Mouse (Mus musculus) brain, embryonic 18.5 days (tissue): ENCODE results near the gene Orc3.
A peak's percentile ranks its signal among the peaks of the same experiment; 100 is the strongest.

Experiments used
- DNase-seq: peaks from one replicate; pipeline ENCODE4 v3.0.0-alpha.2; 2012; ENCODE audit warnings: low read depth, low spot score

The Orc3 gene

DNA sequence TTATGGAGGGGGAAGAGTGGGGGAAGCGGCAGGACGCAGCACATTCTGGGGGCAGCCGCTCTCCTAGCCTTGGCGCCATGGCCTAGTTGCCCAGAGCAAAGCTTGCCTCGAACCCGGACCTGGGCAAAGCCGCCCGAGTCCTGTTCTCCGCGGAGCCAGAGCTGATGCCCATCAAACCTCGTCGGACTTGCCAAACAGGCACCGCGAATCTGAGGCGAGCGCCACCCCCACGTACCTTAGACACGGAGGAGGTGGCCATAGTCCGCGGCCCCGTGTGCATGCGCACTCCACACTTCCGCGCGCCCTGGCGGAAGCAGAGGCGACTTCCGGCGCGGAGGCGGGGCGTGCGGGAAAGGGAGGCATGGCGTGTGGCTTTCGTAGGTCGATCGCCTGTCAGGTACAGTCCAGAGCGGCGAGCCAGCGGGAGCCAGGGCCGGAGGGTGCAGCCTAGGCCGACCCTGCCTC is at the start of gene Orc3, which contains the start of gene Rars2:
Orc3 (minus strand) TSS at position 315 of the 465 bp plus-strand sequence.
Rars2 (plus strand) TSS at position 328 of the 465 bp plus-strand sequence.
- peak; percentile 84 for DNase-seq

DNA sequence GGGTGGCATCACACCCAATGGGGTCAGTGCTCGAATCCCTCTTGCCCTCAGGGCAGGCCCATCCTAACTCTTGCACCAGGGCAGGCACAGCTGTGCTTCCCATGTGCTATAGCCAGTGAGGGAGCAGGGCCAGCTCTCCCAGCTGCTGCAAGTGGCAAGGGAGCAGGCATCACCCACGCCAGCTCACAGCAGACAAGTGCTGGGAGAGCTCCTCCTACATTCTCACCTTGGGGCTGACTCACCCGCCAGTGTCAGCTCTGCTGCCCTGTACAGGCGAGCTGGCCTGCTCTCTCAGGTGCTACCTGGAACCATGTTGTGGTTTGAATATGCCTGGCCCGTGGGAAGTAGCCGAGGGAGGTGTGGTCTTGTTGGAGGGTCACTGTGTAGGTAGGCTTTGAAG is 47.2 kb upstream of the Orc3 start:
- no peak for DNase-seq

DNA sequence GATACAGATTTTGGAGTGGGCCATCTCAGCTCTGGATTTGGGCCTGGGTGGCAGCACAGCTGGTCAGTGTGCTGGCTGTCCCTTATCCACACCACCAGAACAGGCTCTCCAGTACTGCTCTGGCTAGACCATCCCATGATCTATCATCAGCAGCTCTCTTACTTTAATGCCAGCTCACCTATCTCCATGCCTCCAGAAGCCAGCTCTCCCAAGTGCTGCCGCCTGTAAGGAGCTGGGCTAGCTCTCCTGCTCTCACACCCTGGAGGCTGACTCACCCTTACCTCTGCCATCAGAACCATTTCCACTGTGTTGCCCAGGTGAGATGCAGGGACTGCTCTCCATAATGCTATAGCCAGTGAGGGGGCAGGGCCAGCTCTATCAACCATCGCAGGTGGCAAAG is 46.8 kb upstream of the Orc3 start:
- DNase-seq: no peak

DNA sequence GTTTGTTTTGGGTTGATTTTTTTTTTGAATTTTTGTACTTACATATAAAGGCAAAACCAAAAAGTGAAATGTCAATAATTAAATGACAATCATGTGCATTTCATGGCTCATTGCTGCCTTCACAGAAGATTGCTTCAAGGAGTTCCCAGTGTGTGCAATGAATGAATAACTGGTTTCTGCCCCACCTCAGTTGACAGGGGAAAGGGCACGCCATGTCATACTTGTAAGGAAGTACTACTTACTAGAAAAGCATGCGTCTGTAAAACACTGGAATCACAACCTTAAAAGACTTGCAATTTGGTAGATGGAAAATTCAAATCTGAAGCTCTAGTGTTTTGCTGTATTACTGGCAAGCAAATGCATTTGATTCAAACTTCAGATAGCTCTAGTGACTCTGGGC is 44.3 kb upstream of the Orc3 start:
- no peak for DNase-seq

DNA sequence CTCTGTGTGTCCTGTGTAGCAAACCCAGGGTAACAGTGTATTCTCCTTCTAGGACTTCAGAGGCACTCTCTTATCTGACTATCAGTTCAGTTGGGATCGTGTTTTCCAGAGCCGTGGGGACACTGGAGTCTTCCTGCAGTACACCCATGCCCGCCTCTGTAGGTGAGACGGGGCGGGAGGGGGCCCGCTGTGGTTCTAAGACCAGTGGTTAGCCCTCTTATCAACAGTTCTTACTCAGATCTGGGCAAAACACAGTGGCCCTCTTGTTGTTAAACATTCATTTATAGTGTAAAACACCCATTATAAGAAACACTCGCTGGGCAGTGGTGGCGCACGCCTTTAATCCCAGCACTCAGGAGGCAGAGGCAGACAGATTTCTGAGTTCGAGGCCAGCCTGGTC is 41.4 kb upstream of the Orc3 start:
- no peak for DNase-seq

DNA sequence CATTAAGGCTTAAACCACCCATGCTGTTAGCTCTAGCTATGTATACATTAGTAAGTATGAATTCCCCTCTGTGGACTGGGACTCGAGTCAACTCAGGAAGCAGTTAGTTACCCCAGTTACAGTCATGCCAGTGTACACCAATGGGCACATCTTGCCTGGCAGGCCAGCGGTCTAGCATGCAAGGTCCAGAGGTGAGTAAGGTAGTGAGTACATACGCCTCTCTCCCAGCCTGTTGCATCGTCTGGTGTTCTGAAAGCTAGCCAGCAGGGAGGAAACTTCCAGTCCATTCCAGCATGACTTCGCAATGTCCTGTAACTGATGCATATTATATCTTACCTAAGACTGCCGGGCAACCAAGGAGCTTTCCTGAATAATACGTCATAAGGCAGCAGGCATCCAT is 38.4 kb upstream of the Orc3 start:
- no peak for DNase-seq

DNA sequence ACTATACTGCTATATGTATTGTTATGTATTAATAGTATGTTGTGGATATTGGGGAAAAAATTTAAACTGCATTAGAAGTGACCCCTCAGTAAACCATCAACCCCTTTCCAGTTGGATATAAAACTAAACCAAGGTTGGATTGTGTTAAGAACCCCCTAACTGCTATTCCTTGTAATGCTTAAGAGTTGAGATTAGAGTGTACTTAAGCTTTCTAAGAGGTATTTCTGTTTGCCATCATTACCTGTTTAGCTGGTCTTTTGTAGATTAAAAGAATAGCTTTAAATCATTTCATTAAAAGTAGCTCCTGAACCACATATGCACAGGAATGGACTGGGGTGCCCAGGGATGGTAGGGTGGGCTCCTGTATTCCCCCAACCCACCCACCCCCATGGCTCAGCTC is 30.0 kb upstream of the Orc3 start:
- DNase-seq: no peak

DNA sequence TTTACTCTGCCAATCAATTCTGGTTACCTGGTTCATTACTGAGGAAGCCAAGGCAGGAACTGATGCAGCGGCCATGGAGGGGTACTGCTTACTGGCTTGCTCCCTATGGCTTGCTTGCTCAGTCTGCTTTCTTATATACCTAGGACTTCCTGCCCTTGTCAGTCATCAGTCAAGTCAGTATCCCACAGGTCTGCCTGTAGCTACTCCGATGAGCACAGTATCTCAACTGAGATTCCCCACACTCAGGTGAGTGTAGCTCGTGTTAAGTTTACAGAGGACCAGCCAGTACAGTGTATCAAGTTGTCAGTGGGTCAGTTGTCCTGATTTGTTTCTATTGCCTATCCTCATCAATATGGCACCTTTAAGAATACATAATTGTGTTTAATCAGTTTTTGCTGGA is 26.0 kb upstream of the Orc3 start:
- no peak for DNase-seq

DNA sequence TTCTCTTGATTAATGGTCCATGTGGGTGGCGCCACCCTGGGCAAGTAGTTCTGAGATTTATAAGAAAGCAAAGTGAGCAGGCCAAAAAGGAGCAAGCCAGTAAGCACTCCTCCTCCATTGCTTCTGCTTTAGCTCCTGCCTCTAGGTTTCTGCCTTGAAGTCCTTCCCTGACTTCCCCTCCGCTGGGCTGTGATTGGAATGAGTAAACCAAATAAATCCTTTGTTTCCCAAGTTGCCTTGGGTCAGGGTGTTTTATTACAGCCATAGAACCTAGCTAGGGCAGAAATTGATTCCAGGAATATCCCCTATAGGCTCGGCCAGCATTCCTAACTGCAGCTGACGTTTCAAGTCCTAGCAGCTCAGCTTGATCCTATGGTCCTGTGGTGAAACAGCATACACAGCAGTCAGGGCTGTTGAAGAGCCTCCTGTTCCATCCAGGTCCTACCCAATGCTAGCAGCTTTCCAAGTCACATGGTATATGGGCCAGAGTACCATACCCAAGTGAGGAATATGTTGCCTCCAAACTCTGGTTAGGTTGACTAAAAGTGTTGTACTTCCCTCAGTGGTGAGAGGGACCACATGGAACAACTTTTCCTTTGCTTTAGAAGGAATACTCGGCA is 25.1 kb upstream of the Orc3 start:
- DNase-seq: no peak

DNA sequence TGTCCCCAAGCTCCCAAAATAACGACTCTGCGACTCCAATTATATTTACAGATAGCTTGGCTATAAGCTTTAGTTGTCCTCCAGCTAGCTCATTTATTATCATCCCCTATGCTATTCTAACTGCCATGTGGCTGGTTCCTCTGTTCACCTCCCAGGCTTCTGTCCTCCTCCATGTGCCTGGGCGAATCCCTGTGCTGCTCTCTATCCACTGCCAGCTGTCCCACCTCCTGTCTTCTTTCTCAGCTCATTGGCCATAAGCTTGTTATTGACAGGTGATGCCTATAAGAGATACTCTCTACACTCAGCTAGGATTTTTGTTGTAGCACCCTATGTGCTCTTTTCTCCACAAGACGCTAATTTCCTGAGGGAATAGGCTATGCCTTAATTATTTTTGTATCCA is 23.1 kb upstream of the Orc3 start:
- DNase-seq: no peak

DNA sequence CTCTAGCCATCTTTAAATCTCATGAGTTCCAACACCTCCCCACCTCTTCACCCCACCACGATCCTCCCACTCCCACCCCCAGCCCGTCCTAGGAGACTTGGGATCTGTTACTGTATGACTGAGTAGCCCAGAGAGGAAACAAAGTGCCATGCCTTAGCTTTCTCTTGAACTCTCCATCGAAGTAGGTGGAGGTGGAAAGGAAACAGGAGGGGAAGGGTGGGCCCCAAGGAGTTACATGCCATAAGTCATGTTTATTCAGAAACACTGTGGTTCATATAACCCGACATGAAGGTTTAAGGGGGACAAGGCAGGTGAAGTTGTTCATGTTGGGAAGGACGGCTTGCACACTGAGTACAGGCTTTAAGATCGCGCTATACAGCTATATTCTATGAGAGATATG is 22.6 kb upstream of the Orc3 start:
- DNase-seq: no peak

DNA sequence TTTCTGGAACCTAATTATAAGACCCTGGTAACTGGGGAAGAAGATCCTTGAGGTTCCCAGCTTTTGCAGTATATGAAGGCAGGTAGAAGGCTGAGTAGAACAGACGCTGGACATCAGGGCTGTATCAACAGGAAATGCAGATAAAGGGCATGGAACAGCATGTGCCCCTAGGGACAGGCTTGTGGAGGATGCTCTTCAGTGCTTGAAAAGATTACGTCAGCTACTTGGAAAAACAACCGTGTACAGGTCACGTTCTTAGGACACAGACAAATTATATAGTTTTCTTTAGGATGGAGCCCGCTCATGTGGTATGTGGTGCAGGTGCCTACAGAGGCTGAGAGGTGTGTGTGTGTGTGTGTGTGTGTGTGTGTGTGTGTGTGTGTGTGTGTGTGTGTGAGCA is 21.3 kb upstream of the Orc3 start:
- no peak for DNase-seq

DNA sequence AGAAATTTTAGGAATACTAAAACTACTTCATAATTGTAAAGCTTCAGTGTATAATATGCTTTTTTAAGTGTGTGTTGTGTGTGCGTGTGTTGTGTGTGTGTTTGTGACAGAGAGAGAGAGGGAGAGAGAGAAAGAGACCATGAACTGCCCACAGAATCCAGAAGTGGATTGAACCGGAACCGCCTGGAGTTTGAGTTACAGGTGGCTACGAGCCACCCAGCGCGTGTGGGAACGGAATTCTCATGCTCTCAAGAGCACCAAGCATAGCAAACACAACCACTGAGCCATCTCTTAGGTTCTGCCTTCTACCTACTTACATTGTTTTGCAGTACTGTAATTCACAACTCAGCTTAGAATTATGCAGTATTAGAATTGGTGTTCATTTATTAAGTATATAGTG is 19.4 kb upstream of the Orc3 start:
- no peak for DNase-seq

DNA sequence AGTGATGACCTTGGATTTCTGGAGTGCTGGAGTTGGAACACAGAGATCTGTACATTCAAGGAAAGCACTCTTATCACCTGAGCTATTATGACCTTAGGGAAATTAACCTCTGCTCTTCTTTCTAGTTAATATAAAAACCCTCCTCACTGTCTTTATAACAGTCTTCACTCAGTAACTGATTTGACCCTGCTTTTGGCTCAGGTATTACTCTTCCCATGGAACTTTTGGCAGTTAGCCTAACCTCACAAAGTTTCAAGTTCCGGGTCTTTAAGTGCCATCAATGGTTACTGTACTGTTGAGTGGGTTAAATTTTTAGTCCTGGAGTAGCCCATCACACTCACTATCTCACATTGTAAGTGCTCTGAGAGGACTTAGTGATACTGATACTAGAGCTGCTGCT is 15.2 kb upstream of the Orc3 start:
- DNase-seq: no peak

DNA sequence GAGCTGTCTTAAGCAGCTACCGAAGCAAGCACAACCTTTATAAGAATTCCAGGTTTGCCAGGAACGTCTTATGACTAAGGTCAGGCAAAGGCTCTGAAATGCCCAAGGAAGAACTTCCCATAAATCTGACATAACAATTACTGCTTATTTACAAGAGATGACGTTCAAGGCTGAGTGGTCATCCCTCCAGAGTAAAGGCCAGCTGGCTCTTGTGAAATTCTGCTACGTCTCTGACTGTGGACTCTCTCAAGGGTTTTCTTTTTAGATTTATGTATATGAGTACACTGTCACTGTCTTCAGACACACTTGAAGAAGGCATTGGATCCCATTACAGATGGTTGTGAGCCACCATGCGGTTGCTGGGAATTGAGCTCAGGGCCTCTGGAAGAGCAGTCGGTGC is 11.7 kb upstream of the Orc3 start:
- no peak for DNase-seq

DNA sequence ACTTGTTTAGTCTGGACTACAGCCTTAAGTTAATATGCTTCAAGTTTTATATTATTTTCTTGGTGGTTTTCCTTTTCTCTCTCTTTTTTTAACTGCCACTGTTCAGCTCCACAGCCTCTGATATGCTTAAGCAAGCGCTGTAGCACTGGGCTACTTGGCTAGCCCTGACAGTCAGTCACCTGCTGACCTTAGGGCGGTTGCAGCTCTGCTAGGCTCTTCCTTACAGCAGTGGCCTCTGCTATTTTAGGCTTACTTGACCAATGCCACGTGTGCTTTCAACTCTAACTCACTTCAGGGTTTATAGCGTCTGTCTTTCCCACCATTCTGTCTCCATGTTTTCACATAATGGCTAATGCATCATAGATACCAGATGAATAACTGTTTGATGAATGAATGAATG is 10.8 kb upstream of the Orc3 start:
- DNase-seq: no peak

DNA sequence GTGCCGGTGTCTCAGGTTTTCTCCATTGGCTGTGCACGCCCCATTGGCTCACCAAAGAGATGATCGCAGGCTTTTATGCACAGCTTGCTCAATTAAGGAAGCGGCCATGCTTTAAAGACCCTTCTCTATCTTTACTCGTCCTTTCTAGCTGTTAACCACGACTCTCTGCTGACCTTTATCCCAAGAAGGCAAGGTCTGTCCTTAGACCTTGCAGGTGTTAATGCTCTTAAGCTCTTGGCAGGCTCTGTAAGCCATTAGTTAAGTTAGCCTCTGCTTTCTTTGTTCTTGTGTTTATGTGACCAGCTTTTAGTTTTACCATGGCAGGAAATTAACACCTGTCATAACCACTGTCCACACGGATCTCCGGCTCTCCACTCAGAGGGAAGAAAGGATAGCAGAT is 1.4 kb upstream of the Orc3 start:
- DNase-seq: no peak

DNA sequence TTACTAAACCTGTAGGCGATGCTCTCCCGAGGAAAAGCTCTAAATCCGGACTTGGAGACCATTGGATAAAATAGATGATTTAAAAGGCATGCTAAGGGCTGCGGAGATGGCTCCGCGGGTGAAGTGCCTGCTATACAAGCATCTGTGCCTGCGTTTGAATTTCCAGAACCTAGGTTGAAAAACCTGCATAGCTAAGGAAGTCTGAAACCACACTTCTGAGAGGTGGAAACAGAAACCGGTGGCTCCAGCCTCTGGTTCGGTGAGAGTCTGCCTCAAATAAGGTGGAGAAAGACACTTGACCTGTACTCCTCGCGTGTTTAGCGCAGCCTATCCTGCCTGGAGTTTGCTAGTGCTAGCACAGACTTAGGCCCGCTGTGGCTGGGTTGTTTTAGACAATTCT is 559 bp upstream of the Orc3 start:
- DNase-seq: no peak

DNA sequence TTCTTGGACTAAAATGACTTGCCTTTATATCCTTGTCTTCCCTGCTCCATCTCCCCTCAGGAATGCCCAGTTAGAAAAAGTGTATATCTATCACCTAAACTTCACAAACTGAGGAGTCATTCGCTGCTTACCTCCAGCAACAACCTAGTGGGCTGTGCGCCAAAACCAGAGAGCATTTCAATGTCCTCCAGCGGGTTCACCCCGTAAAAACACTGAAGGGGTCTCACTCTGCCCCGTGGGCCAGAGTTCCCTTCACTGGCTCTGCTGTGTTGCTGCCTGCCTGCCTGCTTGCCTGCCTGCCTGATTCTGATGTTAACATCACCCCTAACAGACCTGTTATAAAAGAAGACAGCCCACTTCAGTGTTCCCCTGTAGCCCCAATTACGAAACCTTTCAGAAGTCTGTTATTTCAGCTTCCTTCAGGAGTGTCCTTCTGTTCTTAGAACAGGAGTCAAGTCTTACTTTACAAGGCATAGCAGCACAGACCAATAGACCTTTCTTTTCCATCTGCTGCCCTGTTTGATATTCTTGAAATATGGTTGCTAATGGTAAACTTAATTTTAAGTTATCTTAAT is 1.1 kb downstream of the Orc3 start:
- no peak for DNase-seq

DNA sequence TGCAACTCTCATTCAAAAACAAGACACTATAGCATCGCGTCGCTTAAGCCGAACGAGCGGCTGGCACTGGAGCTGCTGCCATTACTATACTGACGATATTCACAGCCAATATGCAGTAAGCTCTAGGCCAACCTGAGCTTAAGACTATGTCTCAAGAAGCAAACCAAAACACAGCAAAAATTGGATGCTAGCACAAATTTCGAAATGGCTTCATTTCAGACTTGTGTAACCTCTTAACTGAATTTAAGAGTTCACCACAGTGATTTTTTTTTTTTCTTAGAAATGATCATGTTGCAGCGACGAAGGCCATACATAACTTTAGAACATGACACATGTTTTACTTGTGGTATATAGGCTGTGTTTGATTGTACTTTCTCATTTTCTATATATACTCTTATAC is 8.1 kb downstream of the Orc3 start:
- DNase-seq: no peak

DNA sequence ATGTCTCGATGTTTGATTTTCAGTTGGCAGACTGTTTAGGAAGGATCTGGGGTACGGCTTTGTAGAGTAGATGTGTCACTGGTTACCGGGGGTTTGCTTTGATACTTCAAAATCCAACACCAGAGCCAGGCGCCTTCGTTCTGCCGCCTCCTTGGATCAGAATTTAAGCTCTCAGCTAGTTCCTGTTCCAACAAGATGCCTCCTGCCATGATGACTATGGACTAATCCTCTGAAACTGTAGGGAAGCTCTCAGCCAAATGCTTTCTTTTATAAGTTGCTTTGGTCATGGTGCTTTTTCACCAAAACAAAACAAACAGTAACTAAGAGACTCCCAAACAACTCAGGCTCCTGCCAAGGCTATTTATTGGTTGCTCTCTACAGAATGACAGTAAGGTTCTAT is 11.6 kb downstream of the Orc3 start:
- no peak for DNase-seq

DNA sequence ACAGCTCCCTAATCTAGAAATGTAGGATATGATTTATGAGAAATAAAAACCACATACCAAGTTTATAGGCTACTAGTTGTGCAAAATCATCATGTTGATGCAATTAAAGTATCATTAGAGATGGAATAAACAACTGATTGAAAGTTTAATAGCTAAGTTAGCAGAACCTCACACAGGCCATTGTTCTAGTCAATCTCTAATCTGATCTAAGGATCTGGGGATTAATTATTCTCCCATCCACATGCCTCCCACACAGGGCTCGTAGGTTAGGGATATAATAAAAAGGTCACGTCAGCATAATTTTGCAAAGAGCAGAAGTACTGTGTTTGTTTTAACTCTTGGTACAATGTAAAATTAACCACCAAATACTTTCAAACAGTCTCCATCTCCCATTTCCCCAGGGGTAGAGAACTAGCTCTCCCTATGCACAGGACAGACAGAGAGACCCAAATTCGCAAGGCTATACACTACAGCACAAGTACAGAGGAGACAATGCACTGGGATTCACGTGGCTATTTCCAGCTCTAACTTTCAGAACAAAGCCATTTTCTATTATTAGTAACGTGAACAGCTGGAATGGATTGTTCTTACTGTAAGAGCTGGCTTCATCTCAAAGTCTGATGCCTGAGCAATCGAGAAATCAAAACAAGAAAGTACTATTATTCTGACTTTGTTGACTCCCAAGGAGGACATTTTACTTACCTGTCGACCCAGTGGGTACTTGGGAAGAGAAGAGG is 29.7 kb downstream of the Orc3 start:
- no peak for DNase-seq

DNA sequence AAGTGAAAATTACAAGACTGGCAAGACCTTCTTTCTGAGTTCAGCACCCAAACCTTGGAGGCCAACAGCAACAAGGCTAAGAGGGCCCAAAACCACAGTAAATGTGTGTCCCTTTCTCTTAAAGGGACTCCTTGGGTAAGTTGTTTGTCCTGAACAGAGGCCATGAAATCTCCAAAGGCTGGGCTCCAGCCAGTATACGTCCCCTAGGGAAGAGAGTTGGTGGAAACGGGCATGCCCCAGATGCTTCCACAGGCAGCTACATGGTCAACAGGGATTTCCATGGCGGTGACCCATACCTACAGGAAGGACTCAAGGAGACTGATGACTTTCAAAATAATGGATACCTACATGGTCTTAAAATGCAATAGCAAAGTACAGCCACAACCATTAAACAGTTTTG is 31.3 kb downstream of the Orc3 start:
- no peak for DNase-seq
